In genomic region chr2:77171444-77172240, GRCm38 (mm10) we compare ENCODE assay signal across 8 mouse cellular contexts. TPM values are rescaled to one million over a fixed set of nuclear protein-coding genes. Genes with fewer than 3 reads are reported as not detected.
DNase-seq lines count a peak whose midpoint lies in the region; ATAC-seq and TF ChIP-seq lines count a peak whose summit lies in the region.

No protein-coding gene starts in this region.

- peak overlapping the region; percentile 57 for H3K27ac ChIP-seq in embryonic facial prominence, embryonic 10.5 days (replicated peaks)
- H3K27ac ChIP-seq in heart, embryonic 13.5 days (replicated peaks) = peak overlapping the region; percentile 99
- H3K27ac ChIP-seq in kidney, embryonic 16.5 days (ENCODE audit: low read length) = peak overlapping the region; percentile 92
- no peak overlapping the region for H3K27ac ChIP-seq in liver, embryonic 14.5 days
- peak overlapping the region; percentile 62 for H3K27ac ChIP-seq in neural tube, embryonic 13.5 days (replicated peaks)

- peak overlapping the region; percentile 80 for H3K4me2 ChIP-seq in heart, embryonic 13.5 days
- peak overlapping the region; percentile 51 for H3K4me2 ChIP-seq in kidney, embryonic 16.5 days (replicated peaks; ENCODE audit: low read depth, low read length)
- peak overlapping the region; percentile 40 for H3K4me2 ChIP-seq in liver, embryonic 14.5 days (ENCODE audit: low read depth)
- 0 out of 2 replicates have a peak overlapping the region, but pooled peaks have one; percentile 13 for H3K4me2 ChIP-seq in neural tube, embryonic 13.5 days

- no peaks in the 10 kb centered on the region for H3K36me3 ChIP-seq in embryonic facial prominence, embryonic 10.5 days (replicated peaks)
- peaks cover 17% of the 10 kb centered on the region for H3K36me3 ChIP-seq in heart, embryonic 13.5 days
- no peaks in the 10 kb centered on the region for H3K36me3 ChIP-seq in kidney, embryonic 16.5 days (ENCODE audit: insufficient read depth, low read length)
- no peaks in the 10 kb centered on the region for H3K36me3 ChIP-seq in liver, embryonic 14.5 days (replicated peaks; ENCODE audit: control insufficient read depth, insufficient read depth, low read depth)
- no peaks in the 10 kb centered on the region for H3K36me3 ChIP-seq in neural tube, embryonic 13.5 days

- WGBS in embryonic facial prominence, embryonic 10.5 days = 43% methylated on average over 23 of the region's 23 CpGs
- 15% methylated on average over 23 of the region's 23 CpGs for WGBS in heart, embryonic 13.5 days
- WGBS in kidney, embryonic 16.5 days = 26% methylated on average over 23 of the region's 23 CpGs
- WGBS in liver, embryonic 14.5 days (ENCODE audit: insufficient replicate concordance) = 54% methylated on average over 23 of the region's 23 CpGs
- WGBS in neural tube, embryonic 13.5 days = 60% methylated on average over 23 of the region's 23 CpGs

- H3K4me3 ChIP-seq in embryonic facial prominence, embryonic 10.5 days = peak overlapping the region; percentile 28
- peak overlapping the region; percentile 77 for H3K4me3 ChIP-seq in heart, embryonic 13.5 days
- peak overlapping the region; percentile 23 for H3K4me3 ChIP-seq in kidney, embryonic 16.5 days (ENCODE audit: low read length)
- H3K4me3 ChIP-seq in liver, embryonic 14.5 days (ENCODE audit: insufficient read depth in 1 of 2, low read depth in 2 of 2, low read length in 2 of 2) = peak overlapping the region in 1 of 2 experiments; percentile 4; a peak in 2 of 4 replicates
- H3K4me3 ChIP-seq in neural tube, embryonic 13.5 days = no peak overlapping the region

- DNase-seq in ZHBTc4 (ENCODE audit: low read depth, low spot score) = peak; percentile 41
- peak; percentile 34 for DNase-seq in embryonic facial prominence, embryonic 10.5 days (ENCODE audit: low spot score)
- DNase-seq in liver, embryonic 14.5 days (ENCODE audit: low read depth in 3 of 3, low spot score in 3 of 3) = no peak
- DNase-seq in frontal cortex, postnatal 25 days (ENCODE audit: low spot score in 2 of 2) = no peak

- peaks cover 50% of the 10 kb centered on the region for H3K4me1 ChIP-seq in embryonic facial prominence, embryonic 10.5 days
- peaks cover 85% of the 10 kb centered on the region for H3K4me1 ChIP-seq in heart, embryonic 13.5 days
- H3K4me1 ChIP-seq in kidney, embryonic 16.5 days (ENCODE audit: insufficient read depth, low read length) = peaks cover 34% of the 10 kb centered on the region
- peaks cover 12 to 32% of the 10 kb centered on the region in 2 experiments for H3K4me1 ChIP-seq in liver, embryonic 14.5 days (replicated peaks; ENCODE audit: control insufficient read depth in 2 of 2, insufficient read depth in 2 of 2, low read length in 1 of 2)
- peaks cover 54% of the 10 kb centered on the region for H3K4me1 ChIP-seq in neural tube, embryonic 13.5 days (replicated peaks)

- H3K9ac ChIP-seq in heart, embryonic 13.5 days = peak overlapping the region; percentile 93
- peak overlapping the region; percentile 18 for H3K9ac ChIP-seq in kidney, embryonic 16.5 days (replicated peaks; ENCODE audit: low read length)
- no peak overlapping the region for H3K9ac ChIP-seq in liver, embryonic 14.5 days (replicated peaks)
- peak overlapping the region; percentile 34; the same call in 1 of the 2 replicates for H3K9ac ChIP-seq in neural tube, embryonic 13.5 days

- H3K9me3 ChIP-seq in embryonic facial prominence, embryonic 10.5 days = no peaks in the 10 kb centered on the region
- no peaks in the 10 kb centered on the region for H3K9me3 ChIP-seq in heart, embryonic 13.5 days
- no peaks in the 10 kb centered on the region for H3K9me3 ChIP-seq in kidney, embryonic 16.5 days (ENCODE audit: low read length)
- no peaks in the 10 kb centered on the region for H3K9me3 ChIP-seq in liver, embryonic 14.5 days (ENCODE audit: control insufficient read depth, low read length)
- no peaks in the 10 kb centered on the region for H3K9me3 ChIP-seq in neural tube, embryonic 13.5 days

- ATAC-seq in heart, embryonic 13.5 days (ENCODE audit: extremely low read depth, insufficient number of reproducible peaks, low FRiP score, low TSS enrichment) = peak; percentile 18; the same call in 1 of the 2 replicates
- ATAC-seq in kidney, embryonic 16.5 days (ENCODE audit: low FRiP score, low TSS enrichment) = peak; percentile 81
- no peak for ATAC-seq in liver, embryonic 14.5 days (ENCODE audit: insufficient read depth)
- no peak for ATAC-seq in neural tube, embryonic 13.5 days (ENCODE audit: low read depth)
- ATAC-seq in CD4-positive, CD25-positive, alpha-beta regulatory T cell, adult 4 months = no peak

- TF ChIP-seq CTCF in liver, embryonic 14.5 days (IDR thresholded peaks at IDR 0.05; ENCODE audit: low read depth) = no peak

- no peaks in the 10 kb centered on the region; the same call in 1 of the 2 replicates for H3K27me3 ChIP-seq in embryonic facial prominence, embryonic 10.5 days (replicated peaks; ENCODE audit: low read depth, poor library complexity, severe bottlenecking)
- no peaks in the 10 kb centered on the region for H3K27me3 ChIP-seq in heart, embryonic 13.5 days (replicated peaks)
- H3K27me3 ChIP-seq in kidney, embryonic 16.5 days (ENCODE audit: insufficient read depth, low read length) = no peaks in the 10 kb centered on the region
- no peaks in the 10 kb centered on the region for H3K27me3 ChIP-seq in liver, embryonic 14.5 days (ENCODE audit: control insufficient read depth, insufficient read depth, low read length)
- H3K27me3 ChIP-seq in neural tube, embryonic 13.5 days = no peaks in the 10 kb centered on the region

- no peak for TF ChIP-seq EP300 in liver, embryonic 14.5 days (IDR thresholded peaks at IDR 0.05; ENCODE audit: low read depth)

RNA-seq across cellular contexts. Expression of gene Ccdc141, which starts 1.2 kb away (rescaled TPM):
- 4.8 and 6.5 TPM in 2 replicates for polyA plus RNA-seq in embryonic facial prominence, embryonic 10.5 days (2016; fragmentation: Nextera tagmentation; extraction: Ambion mirVana)
- polyA plus RNA-seq in heart, embryonic 13.5 days (2015; fragmentation: Nextera tagmentation; extraction: Ambion mirVana) = 156 and 170 TPM in 2 replicates
- polyA plus RNA-seq in kidney, embryonic 16.5 days (2015; fragmentation: Nextera tagmentation; extraction: Ambion mirVana) = 10.6 and 11.8 TPM in 2 replicates
- 0.26 and 0.29 TPM in 2 replicates for polyA plus RNA-seq in liver, embryonic 14.5 days (2012; rRNA removed)
- polyA plus RNA-seq in liver, embryonic 14.5 days (2014; fragmentation: Nextera tagmentation; extraction: Ambion mirVana) = 0.37 and 0.58 TPM in 2 replicates
- polyA plus RNA-seq in neural tube, embryonic 13.5 days (2015; fragmentation: Nextera tagmentation; extraction: Ambion mirVana) = 8.8 and 9.1 TPM in 2 replicates
- polyA plus RNA-seq in CD4-positive, CD25-positive, alpha-beta regulatory T cell, adult 4 months (2017; shearing (Covaris generic)) = 1 to 10 TPM; 1.6 to 4.8 TPM

Comparison
In these comparisons a context has a peak if more than half of its experiments do, and no peak if none do; other contexts are left out.
1. DNase-seq: peak in ZHBTc4 (single experiment) and embryonic facial prominence, embryonic 10.5 days (single experiment); none in liver, embryonic 14.5 days (0 of 3) and frontal cortex, postnatal 25 days (0 of 2).
2. ATAC-seq: peak in heart, embryonic 13.5 days (single experiment) and kidney, embryonic 16.5 days (single experiment); none in liver, embryonic 14.5 days (single experiment), neural tube, embryonic 13.5 days (single experiment) and CD4-positive, CD25-positive, alpha-beta regulatory T cell, adult 4 months (single experiment).
3. H3K4me2 ChIP-seq: peak in every context shown above with its lines; median percentile 80 in heart, embryonic 13.5 days; 51 in kidney, embryonic 16.5 days; 40 in liver, embryonic 14.5 days; 13 in neural tube, embryonic 13.5 days.
4. RNA of gene Ccdc141, which starts 1.2 kb away (polyA plus RNA-seq): 156 to 170 TPM in heart, embryonic 13.5 days; 10.6 to 11.8 TPM in kidney, embryonic 16.5 days, 8.8 to 9.1 TPM in neural tube, embryonic 13.5 days, 4.8 to 6.5 TPM in embryonic facial prominence, embryonic 10.5 days, 1.6 to 4.8 TPM in CD4-positive, CD25-positive, alpha-beta regulatory T cell, adult 4 months and 0.26 to 0.58 TPM in liver, embryonic 14.5 days; every median in the first group is over 10 times any median in the second.